Mouse (Mus musculus): ENCODE data around the gene 4921517D22Rik. TPM values are rescaled to one million over a fixed set of nuclear protein-coding genes. Genes with fewer than 3 reads are reported as not detected.

Gene 4921517D22Rik
- polyA plus RNA-seq, 1 experiment, result not detected

GRCm38 (mm10) chr13:59652651-59653050, 41.3 kb downstream of the 4921517D22Rik start:
- no peak overlapping the region for H3K4me3 ChIP-seq (ENCODE audit: low read depth, low read length)
- peaks cover 41% of the 10 kb centered on the region for H3K4me1 ChIP-seq (ENCODE audit: control insufficient read depth, insufficient read depth, insufficient read length, low read length)
- H3K27me3 ChIP-seq (ENCODE audit: control insufficient read depth, insufficient read depth, low read length), result no peaks in the 10 kb centered on the region
- H3K27ac ChIP-seq (ENCODE audit: insufficient read depth, low read depth, low read length), result no peak overlapping the region
- H3K36me3 ChIP-seq (ENCODE audit: control insufficient read depth, insufficient read depth, low read length), result peaks cover 21% of the 10 kb centered on the region
- 81% methylated on average over 5 of the region's 5 CpGs for WGBS
- TF ChIP-seq CTCF (IDR thresholded peaks at IDR 0.05; ENCODE audit: extremely low read depth, insufficient read length, insufficient replicate concordance, low read depth, low read length), result no peak
- no peak for TF ChIP-seq POLR2A (IDR thresholded peaks at IDR 0.05; ENCODE audit: low read depth, low read length)

GRCm38 (mm10) chr13:59649781-59650180, 44.1 kb downstream of the 4921517D22Rik start:
- no peak for TF ChIP-seq CTCF (IDR thresholded peaks at IDR 0.05; ENCODE audit: extremely low read depth, insufficient read length, insufficient replicate concordance, low read depth, low read length)
- TF ChIP-seq POLR2A (IDR thresholded peaks at IDR 0.05; ENCODE audit: low read depth, low read length), result no peak
- H3K4me1 ChIP-seq (ENCODE audit: control insufficient read depth, insufficient read depth, insufficient read length, low read length), result peaks cover 20% of the 10 kb centered on the region
- H3K4me3 ChIP-seq (ENCODE audit: low read depth, low read length), result no peak overlapping the region
- no peak overlapping the region for H3K27ac ChIP-seq (ENCODE audit: insufficient read depth, low read depth, low read length)
- 47% methylated on average over 5 of the region's 5 CpGs for whole genome bisulfite sequencing
- peaks cover 42% of the 10 kb centered on the region for H3K36me3 ChIP-seq (ENCODE audit: control insufficient read depth, insufficient read depth, low read length)
- H3K27me3 ChIP-seq (ENCODE audit: control insufficient read depth, insufficient read depth, low read length), result no peaks in the 10 kb centered on the region

GRCm38 (mm10) chr13:59648598-59648997, 45.3 kb downstream of the 4921517D22Rik start:
- Histone ChIP-seq H3K4me1 (ENCODE audit: control insufficient read depth, insufficient read depth, insufficient read length, low read length) (peaks cover 10% of the 10 kb centered on the region), H3K36me3 (ENCODE audit: control insufficient read depth, insufficient read depth, low read length) (peaks cover 43% of the 10 kb centered on the region), H3K4me3 (ENCODE audit: low read depth, low read length) (no peak overlapping the region), H3K27ac (ENCODE audit: insufficient read depth, low read depth, low read length) (no peak overlapping the region), H3K27me3 (ENCODE audit: control insufficient read depth, insufficient read depth, low read length) (no peaks in the 10 kb centered on the region)
- TF ChIP-seq POLR2A (IDR thresholded peaks at IDR 0.05; ENCODE audit: low read depth, low read length), result no peak
- TF ChIP-seq CTCF (IDR thresholded peaks at IDR 0.05; ENCODE audit: extremely low read depth, insufficient read length, insufficient replicate concordance, low read depth, low read length), result no peak
- WGBS, result 89% methylated on average over 6 of the region's 6 CpGs

- TF ChIP-seq POLR2A (IDR thresholded peaks at IDR 0.05; ENCODE audit: low read depth, low read length), result no peak
- TF ChIP-seq CTCF (IDR thresholded peaks at IDR 0.05; ENCODE audit: extremely low read depth, insufficient read length, insufficient replicate concordance, low read depth, low read length), result no peak
- no peak overlapping the region for H3K27ac ChIP-seq (ENCODE audit: insufficient read depth, low read depth, low read length)
- H3K36me3 ChIP-seq (ENCODE audit: control insufficient read depth, insufficient read depth, low read length), result peaks cover 45% of the 10 kb centered on the region
- H3K4me1 ChIP-seq (ENCODE audit: control insufficient read depth, insufficient read depth, insufficient read length, low read length), result peaks cover 5% of the 10 kb centered on the region
- 92% methylated on average over 6 of the region's 6 CpGs for WGBS
- no peaks in the 10 kb centered on the region for H3K27me3 ChIP-seq (ENCODE audit: control insufficient read depth, insufficient read depth, low read length)
- no peak overlapping the region for H3K4me3 ChIP-seq (ENCODE audit: low read depth, low read length)
Measured at GRCm38 (mm10) chr13:59647484-59647883, 46.4 kb downstream of the 4921517D22Rik start.

- Histone ChIP-seq H3K4me3 (ENCODE audit: low read depth, low read length) (no peak overlapping the region), H3K4me1 (ENCODE audit: control insufficient read depth, insufficient read depth, insufficient read length, low read length) (peaks cover 5% of the 10 kb centered on the region), H3K36me3 (ENCODE audit: control insufficient read depth, insufficient read depth, low read length) (peaks cover 50% of the 10 kb centered on the region), H3K27ac (ENCODE audit: insufficient read depth, low read depth, low read length) (no peak overlapping the region), H3K27me3 (ENCODE audit: control insufficient read depth, insufficient read depth, low read length) (no peaks in the 10 kb centered on the region)
- TF ChIP-seq CTCF (IDR thresholded peaks at IDR 0.05; ENCODE audit: extremely low read depth, insufficient read length, insufficient replicate concordance, low read depth, low read length) (no peak), POLR2A (IDR thresholded peaks at IDR 0.05; ENCODE audit: low read depth, low read length) (no peak)
- WGBS, result 80% methylated on average over 11 of the region's 11 CpGs
Measured at GRCm38 (mm10) chr13:59646674-59647244, 47.1 kb downstream of the 4921517D22Rik start.

GRCm38 (mm10) chr13:59645491-59645890, 48.4 kb downstream of the 4921517D22Rik start:
- Histone ChIP-seq H3K4me1 (ENCODE audit: control insufficient read depth, insufficient read depth, insufficient read length, low read length) (peaks cover under 1% of the 10 kb centered on the region; the same call in 1 of the 2 replicates), H3K36me3 (ENCODE audit: control insufficient read depth, insufficient read depth, low read length) (peaks cover 57% of the 10 kb centered on the region), H3K4me3 (ENCODE audit: low read depth, low read length) (no peak overlapping the region), H3K27me3 (ENCODE audit: control insufficient read depth, insufficient read depth, low read length) (no peaks in the 10 kb centered on the region), H3K27ac (ENCODE audit: insufficient read depth, low read depth, low read length) (no peak overlapping the region)
- WGBS, result 79% methylated on average over 3 of the region's 3 CpGs
- TF ChIP-seq CTCF (IDR thresholded peaks at IDR 0.05; ENCODE audit: extremely low read depth, insufficient read length, insufficient replicate concordance, low read depth, low read length) (no peak), POLR2A (IDR thresholded peaks at IDR 0.05; ENCODE audit: low read depth, low read length) (no peak)

- Histone ChIP-seq H3K27me3 (ENCODE audit: control insufficient read depth, insufficient read depth, low read length) (no peaks in the 10 kb centered on the region), H3K4me3 (ENCODE audit: low read depth, low read length) (no peak overlapping the region), H3K36me3 (ENCODE audit: control insufficient read depth, insufficient read depth, low read length) (peaks cover 61% of the 10 kb centered on the region), H3K4me1 (ENCODE audit: control insufficient read depth, insufficient read depth, insufficient read length, low read length) (no peaks in the 10 kb centered on the region), H3K27ac (ENCODE audit: insufficient read depth, low read depth, low read length) (no peak overlapping the region)
- TF ChIP-seq CTCF (IDR thresholded peaks at IDR 0.05; ENCODE audit: extremely low read depth, insufficient read length, insufficient replicate concordance, low read depth, low read length) (no peak), POLR2A (IDR thresholded peaks at IDR 0.05; ENCODE audit: low read depth, low read length) (no peak)
- 85% methylated on average over 2 of the region's 2 CpGs for WGBS
Measured at GRCm38 (mm10) chr13:59642818-59643217, 51.1 kb downstream of the 4921517D22Rik start.
